Mouse (Mus musculus): ENCODE results near the gene Mia2. TPM values are rescaled to one million over a fixed set of nuclear protein-coding genes. Genes with fewer than 3 reads are reported as not detected.
"Not testable (repeated sequence)": the region's sequence is repeated elsewhere in the genome, so short reads cannot be mapped to it uniquely, and the experiment has no call there.

Mia2 gene
- polyA plus RNA-seq (2015; fragmentation: Nextera tagmentation; extraction: Ambion mirVana) = 32.3 and 37.2 TPM in 2 replicates

- Histone ChIP-seq H3K27me3 (no peaks in the 10 kb centered on the region), H3K4me2 (replicated peaks) (no peak within 1 kb of the TSS), H3K4me1 (no peaks in the 10 kb centered on the region), H3K27ac (replicated peaks) (no peak within 1 kb of the TSS), H3K9me3 (no peaks in the 10 kb centered on the region), H3K36me3 (no peaks in the 10 kb centered on the region), H3K9ac (replicated peaks) (no peak within 1 kb of the TSS), H3K4me3 (no peak within 1 kb of the TSS)
- ATAC-seq (replicated peaks) = no peak
- WGBS = 86% methylated on average over 19 of the region's 19 CpGs
These were observed at the start of gene Mia2 for GRCm38 (mm10) chr12:59095104-59096025. Gene Mia2 (plus strand): TSS chr12:59095799.

DNA sequence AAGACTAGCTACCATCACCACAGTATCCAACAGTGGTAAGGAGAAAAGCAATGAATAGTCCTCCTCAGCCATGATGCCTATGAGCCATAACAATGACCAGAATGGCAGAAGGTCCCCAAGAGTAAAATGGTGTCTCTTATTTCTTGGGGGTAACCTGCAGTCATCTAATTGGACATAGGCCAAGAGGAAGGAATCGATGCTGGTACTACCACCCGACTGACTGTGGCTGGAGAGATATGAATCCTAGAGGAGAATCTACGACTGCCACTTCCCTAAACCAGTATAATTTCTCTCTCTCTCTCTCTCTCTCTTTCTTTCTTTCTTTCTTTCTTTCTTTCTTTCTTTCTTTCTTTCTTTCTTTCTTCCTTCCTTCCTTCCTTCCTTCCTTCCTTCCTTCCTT lies 43.1 kb upstream of the Mia2 start:
- H3K36me3 ChIP-seq = peaks cover 24% of the 10 kb centered on the region
- no peaks in the 10 kb centered on the region for H3K27me3 ChIP-seq
- no peak overlapping the region for H3K27ac ChIP-seq (replicated peaks)
- H3K4me1 ChIP-seq = no peaks in the 10 kb centered on the region
- 91% methylated on average over 3 of the region's 3 CpGs for WGBS
- no peak for ATAC-seq (replicated peaks)
- H3K4me2 ChIP-seq (replicated peaks) = no peak overlapping the region
- H3K9me3 ChIP-seq = no peaks in the 10 kb centered on the region
- H3K9ac ChIP-seq (replicated peaks) = no peak overlapping the region
- no peak overlapping the region for H3K4me3 ChIP-seq

DNA sequence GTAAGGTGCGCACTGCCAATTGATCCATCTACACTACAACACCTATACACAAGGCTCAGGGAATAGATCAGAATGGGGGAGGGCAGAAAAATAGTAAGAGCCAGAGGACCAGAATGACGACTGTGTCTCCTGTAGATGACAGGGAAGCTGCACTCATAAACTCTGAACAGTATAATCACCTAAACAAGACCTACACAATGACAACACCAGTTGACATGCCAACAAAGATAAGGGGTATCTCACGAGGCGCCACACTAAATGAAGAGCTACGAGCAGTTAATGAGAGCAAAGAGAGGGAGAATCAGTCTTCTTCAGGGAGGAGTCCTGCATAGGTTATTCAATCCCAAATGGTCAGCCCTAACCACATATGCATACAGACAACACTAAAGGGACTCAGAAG lies 42.4 kb upstream of the Mia2 start:
- 90% methylated on average over 5 of the region's 5 CpGs for WGBS
- Histone ChIP-seq H3K36me3 (peaks cover 20% of the 10 kb centered on the region), H3K4me1 (peaks cover under 1% of the 10 kb centered on the region; the same call in 1 of the 2 replicates), H3K4me2 (replicated peaks) (no peak overlapping the region), H3K27me3 (no peaks in the 10 kb centered on the region), H3K9ac (replicated peaks) (no peak overlapping the region), H3K9me3 (no peaks in the 10 kb centered on the region), H3K27ac (replicated peaks) (no peak overlapping the region), H3K4me3 (no peak overlapping the region)
- ATAC-seq (replicated peaks) = no peak

DNA sequence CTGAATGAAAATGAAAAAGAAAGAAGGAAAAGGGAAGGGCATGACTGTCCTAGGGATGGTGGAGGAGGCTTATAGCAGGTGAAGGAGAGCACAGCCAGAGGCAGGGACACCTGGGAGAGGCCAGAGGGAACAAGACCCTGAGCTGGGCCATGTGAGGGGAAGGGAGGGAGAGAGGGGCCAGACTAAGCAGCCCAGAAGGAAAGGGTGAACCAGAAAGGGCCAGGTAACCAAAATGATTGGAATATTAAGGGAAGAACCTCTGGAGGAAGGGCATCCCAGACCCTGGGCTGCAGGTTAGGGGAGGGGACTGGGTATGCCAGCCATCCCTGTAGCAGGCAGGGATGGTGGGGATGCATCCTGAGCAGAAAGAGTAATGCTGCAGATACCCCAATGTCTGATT lies 41.6 kb upstream of the Mia2 start:
- H3K27ac ChIP-seq (replicated peaks) = no peak overlapping the region
- ATAC-seq (replicated peaks) = no peak
- H3K36me3 ChIP-seq = peaks cover 15% of the 10 kb centered on the region
- no peak overlapping the region for H3K4me2 ChIP-seq (replicated peaks)
- H3K9ac ChIP-seq (replicated peaks) = no peak overlapping the region
- H3K27me3 ChIP-seq = no peaks in the 10 kb centered on the region
- H3K4me3 ChIP-seq = no peak overlapping the region
- H3K4me1 ChIP-seq = peaks cover 8% of the 10 kb centered on the region
- no peaks in the 10 kb centered on the region for H3K9me3 ChIP-seq

- no peak for ATAC-seq (replicated peaks)
- H3K9me3 ChIP-seq = no peaks in the 10 kb centered on the region
- peaks cover 11% of the 10 kb centered on the region for H3K36me3 ChIP-seq
- no peak overlapping the region for H3K4me2 ChIP-seq (replicated peaks)
- peaks cover 22% of the 10 kb centered on the region for H3K4me1 ChIP-seq
- 94% methylated on average over 4 of the region's 4 CpGs for WGBS
- H3K4me3 ChIP-seq = no peak overlapping the region
- no peak overlapping the region for H3K9ac ChIP-seq (replicated peaks)
- H3K27me3 ChIP-seq = no peaks in the 10 kb centered on the region
- no peak overlapping the region for H3K27ac ChIP-seq (replicated peaks)
These were observed 40.3 kb upstream of the Mia2 start for GRCm38 (mm10) chr12:59055196-59055850.

DNA sequence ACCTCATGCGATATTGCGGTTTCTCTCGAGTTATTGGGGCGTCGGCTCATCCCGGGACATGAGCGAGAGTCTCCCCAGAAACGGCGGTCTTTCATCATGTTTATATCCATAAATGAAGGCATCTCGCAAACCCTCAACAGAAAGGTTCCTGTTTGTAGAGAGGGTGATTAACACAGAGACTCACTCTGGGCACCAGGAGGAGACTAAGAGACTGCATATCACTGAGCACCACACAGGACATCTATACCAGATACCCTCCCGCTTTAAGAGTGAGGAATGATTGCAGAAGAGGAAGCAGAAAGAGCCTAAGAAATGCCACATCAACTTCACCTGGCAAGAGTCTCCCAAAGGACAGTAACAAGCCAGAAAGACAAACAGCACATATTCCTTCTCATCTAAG lies 39.4 kb upstream of the Mia2 start:
- peaks cover 25% of the 10 kb centered on the region for H3K4me1 ChIP-seq
- no peak for ATAC-seq (replicated peaks)
- no peak overlapping the region for H3K27ac ChIP-seq (replicated peaks)
- over 99% methylated on average over 11 of the region's 11 CpGs for WGBS
- peaks cover 11% of the 10 kb centered on the region for H3K36me3 ChIP-seq
- H3K9ac ChIP-seq (replicated peaks) = no peak overlapping the region
- no peak overlapping the region for H3K4me2 ChIP-seq (replicated peaks)
- H3K27me3 ChIP-seq = no peaks in the 10 kb centered on the region
- H3K4me3 ChIP-seq = no peak overlapping the region
- H3K9me3 ChIP-seq = no peaks in the 10 kb centered on the region

- not testable (repeated sequence) for H3K27me3 ChIP-seq; H3K4me3 ChIP-seq; H3K9ac ChIP-seq (replicated peaks); H3K27ac ChIP-seq (replicated peaks); ATAC-seq (replicated peaks); H3K4me2 ChIP-seq (replicated peaks); H3K9me3 ChIP-seq
- WGBS = 87% methylated on average over 5 of the region's 5 CpGs
- Histone ChIP-seq H3K4me1 (peaks cover 25% of the 10 kb centered on the region), H3K36me3 (peaks cover 11% of the 10 kb centered on the region)
These were observed 37.4 kb upstream of the Mia2 start for GRCm38 (mm10) chr12:59058242-59058641.

DNA sequence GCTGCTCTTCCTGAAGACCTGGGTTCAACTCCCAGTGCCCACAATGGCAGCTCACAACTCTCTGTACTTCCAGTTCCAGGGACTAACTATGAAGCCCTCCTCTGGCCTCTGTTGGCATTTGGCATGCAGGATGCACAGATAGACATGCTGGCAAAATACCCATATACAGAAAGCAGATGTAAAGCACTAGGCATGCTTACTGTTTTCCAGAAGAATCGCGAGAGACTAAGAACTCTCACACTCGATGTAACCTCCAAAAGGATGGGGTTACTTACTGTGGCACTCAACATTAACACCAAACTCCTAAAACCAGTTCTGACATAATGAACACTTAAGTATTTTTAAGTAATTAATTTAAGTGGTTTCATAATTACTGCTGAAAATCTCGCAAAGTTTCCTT lies 35.3 kb upstream of the Mia2 start:
- ATAC-seq (replicated peaks) = no peak
- Histone ChIP-seq H3K4me1 (peaks cover 25% of the 10 kb centered on the region), H3K36me3 (peaks cover 11% of the 10 kb centered on the region), H3K27me3 (no peaks in the 10 kb centered on the region), H3K4me3 (peak overlapping the region; percentile 79), H3K9me3 (no peaks in the 10 kb centered on the region), H3K9ac (replicated peaks) (peak overlapping the region; percentile 88), H3K4me2 (replicated peaks) (peak overlapping the region; percentile 56), H3K27ac (replicated peaks) (peak overlapping the region; percentile 95)
- 60% methylated on average over 4 of the region's 4 CpGs for WGBS

DNA sequence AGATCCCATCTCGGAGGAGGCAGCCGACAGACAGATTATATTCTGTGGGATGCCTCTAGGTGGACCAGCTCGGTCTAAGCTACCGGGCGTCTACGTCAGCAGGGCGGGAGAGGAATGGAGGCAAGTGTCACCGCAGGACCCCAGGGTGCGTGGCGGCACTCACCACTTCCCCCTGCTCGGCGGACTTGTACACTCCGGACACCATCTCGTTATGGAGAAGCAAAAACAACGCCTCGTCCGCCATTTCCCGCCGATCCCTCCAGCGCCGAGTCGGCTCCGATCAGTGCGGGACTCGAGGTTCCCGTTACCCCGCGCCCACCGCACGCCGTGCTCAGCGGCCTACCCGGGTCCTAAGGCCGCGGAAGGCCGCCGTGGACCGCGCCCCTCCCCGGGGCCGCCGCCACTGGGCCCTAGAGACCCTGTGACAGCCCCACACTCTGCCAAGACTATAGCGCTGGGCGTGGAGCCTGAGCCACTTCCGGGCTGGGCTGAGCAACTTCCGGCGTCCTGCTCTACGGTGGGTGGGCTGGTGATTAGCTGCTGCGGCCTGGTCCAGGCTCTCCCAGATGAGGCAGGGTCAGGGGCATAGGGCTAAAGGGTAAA lies 34.5 kb upstream of the Mia2 start, which contains the start of gene Trappc6b:
TSS of gene Trappc6b (minus strand) at position 480 of the 603 bp plus-strand sequence.
- 0% methylated on average over 49 of the region's 49 CpGs for whole genome bisulfite sequencing
- Histone ChIP-seq H3K4me1 (peaks cover 28% of the 10 kb centered on the region), H3K9me3 (no peaks in the 10 kb centered on the region), H3K27me3 (no peaks in the 10 kb centered on the region), H3K9ac (replicated peaks) (peak within 1 kb of the TSS; percentile 88), H3K36me3 (peaks cover 9% of the 10 kb centered on the region), H3K4me2 (replicated peaks) (peak within 1 kb of the TSS; percentile 56), H3K27ac (replicated peaks) (peak within 1 kb of the TSS; percentile 95), H3K4me3 (peak within 1 kb of the TSS; percentile 79)
- peak; percentile 98 for ATAC-seq (replicated peaks)

DNA sequence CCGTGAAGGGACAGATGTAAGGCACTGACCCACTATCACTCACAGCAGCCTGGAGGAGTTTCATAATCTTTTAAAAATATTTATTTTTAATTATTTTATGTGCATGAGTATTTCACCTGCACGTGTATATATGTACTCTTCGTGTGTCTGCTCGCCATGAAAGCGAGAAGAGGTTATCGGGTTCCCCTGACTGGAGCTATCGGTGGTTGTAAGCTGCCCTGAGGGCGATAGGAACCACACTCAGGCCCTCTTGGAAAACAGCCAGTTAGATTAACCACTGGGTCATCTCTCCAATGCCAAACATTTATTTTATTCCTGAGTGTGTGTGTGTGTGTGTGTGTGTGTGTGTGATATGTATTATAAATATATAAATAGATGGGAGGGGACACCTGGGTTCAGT lies 30.8 kb upstream of the Mia2 start:
- H3K27ac ChIP-seq (replicated peaks) = no peak overlapping the region
- no peak overlapping the region for H3K4me2 ChIP-seq (replicated peaks)

DNA sequence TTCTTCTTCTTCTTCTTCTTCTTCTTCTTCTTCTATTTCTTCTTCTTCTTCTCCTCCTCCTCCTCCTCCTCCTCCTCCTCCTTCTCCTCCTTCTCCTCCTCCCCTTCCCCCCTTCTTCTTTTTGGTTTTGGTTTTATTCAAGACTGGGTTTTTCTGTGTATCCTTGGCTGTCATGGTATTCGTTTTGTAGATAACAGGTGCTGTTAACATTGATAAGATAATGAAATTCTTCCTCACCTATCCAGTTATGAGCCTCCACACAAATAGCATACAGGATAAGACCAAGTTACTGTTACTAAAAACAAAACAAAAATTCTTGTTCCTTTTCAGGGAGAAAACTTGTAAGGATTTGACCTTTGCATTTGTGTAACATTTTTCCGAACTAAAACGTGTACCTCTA lies 29.8 kb upstream of the Mia2 start:
- Histone ChIP-seq H3K4me3 (peak overlapping the region; percentile 98), H3K4me1 (peaks cover 13% of the 10 kb centered on the region), H3K9ac (replicated peaks) (peak overlapping the region; percentile 63; the same call in 1 of the 2 replicates), H3K36me3 (peaks cover 25% of the 10 kb centered on the region), H3K27ac (replicated peaks) (peak overlapping the region; percentile 95), H3K4me2 (replicated peaks) (peak overlapping the region; percentile 68), H3K27me3 (no peaks in the 10 kb centered on the region), H3K9me3 (no peaks in the 10 kb centered on the region)
- 74% methylated on average over 3 of the region's 3 CpGs for WGBS
- ATAC-seq (replicated peaks) = no peak

More for the DNA sequence above, 30.8 kb upstream of the Mia2 start:
- peaks cover 22% of the 10 kb centered on the region for H3K4me1 ChIP-seq
- ATAC-seq (replicated peaks) = no peak
- no peaks in the 10 kb centered on the region for H3K9me3 ChIP-seq
- H3K9ac ChIP-seq (replicated peaks) = no peak overlapping the region
- H3K27me3 ChIP-seq = no peaks in the 10 kb centered on the region
- 86% methylated on average over 8 of the region's 8 CpGs for WGBS
- H3K36me3 ChIP-seq = peaks cover 17% of the 10 kb centered on the region
- H3K4me3 ChIP-seq = no peak overlapping the region
